Mouse (Mus musculus) liver, embryonic 14.5 days (tissue): ENCODE measurements at regions not wholly inside any gene's neighbourhood (a gene's known extent, or its start where the extent isn't known, plus 50 kb on each side); places are given as distances from the start of the nearest gene placed in this dataset.
"Not testable (repeated sequence)": the region's sequence is repeated elsewhere in the genome, so short reads cannot be mapped to it uniquely, and the experiment has no call there.

ENCODE experiments used
- ATAC-seq: fragments of 200-750 bp; cut with Nextera tagmentation; 2 replicates; pipeline ENCODE4 v1.8.0; 2017; ENCODE audit warnings: moderate number of reproducible peaks, mild to moderate bottlenecking, moderate library complexity; ENCODE audit not compliant: insufficient read depth
- DNase-seq, 3 experiments: peaks; one replicate each; pipeline ENCODE4 v3.0.0-alpha.2; 2012 to 2013; ENCODE audit warnings: low read depth in 3 of 3, low spot score in 3 of 3
- H3K27ac ChIP-seq: fragments of 300-500 bp; sonication (generic); 2 replicates; pipeline ENCODE4 v1.5.1; 2014; ENCODE audit warnings: moderate library complexity, mild to moderate bottlenecking, control low read depth, inconsistent platforms
- H3K27me3 ChIP-seq: fragments of 300-500 bp; sonication (generic); 2 replicates; pipeline ENCODE4 v1.6.1; 2014; ENCODE audit warnings: mild to moderate bottlenecking, low read length, moderate library complexity; ENCODE audit not compliant: control insufficient read depth, insufficient read depth
- H3K36me3 ChIP-seq: fragments of 300-500 bp; sonication (generic); replicated peaks from 2 replicates; pipeline ENCODE4 v1.6.1; 2014; ENCODE audit warnings: low read depth; ENCODE audit not compliant: control insufficient read depth, insufficient read depth
- H3K4me1 ChIP-seq, 2 experiments: fragments of 200-500 bp in 1 of 2; fragments of 300-500 bp in 1 of 2; sonication (generic) in 1 of 2; replicated peaks; 2 replicates each; pipeline ENCODE4 v1.6.1; 2012 to 2014; ENCODE audit warnings: antibody characterized with exemption in 1 of 2, inconsistent platforms in 1 of 2, low read length in 1 of 2; ENCODE audit not compliant: control insufficient read depth in 2 of 2, insufficient read depth in 2 of 2
- H3K4me2 ChIP-seq: fragments of 300-500 bp; sonication (generic); 2 replicates; pipeline ENCODE4 v1.6.1; 2014; ENCODE audit warnings: low read depth, mild to moderate bottlenecking, control low read depth, moderate library complexity
- H3K4me3 ChIP-seq, 2 experiments: fragments of 200-500 bp in 1 of 2; fragments of 300-500 bp in 1 of 2; sonication (generic) in 1 of 2; 2 replicates each; pipeline ENCODE4 v1.5.1; 2012 to 2014; ENCODE audit warnings: low read depth in 2 of 2, low read length in 2 of 2, mild to moderate bottlenecking in 2 of 2, control low read depth in 1 of 2, inconsistent platforms in 1 of 2, moderate library complexity in 1 of 2; ENCODE audit not compliant: insufficient read depth in 1 of 2
- H3K9ac ChIP-seq: fragments of 300-500 bp; sonication (generic); replicated peaks from 2 replicates; pipeline ENCODE4 v1.6.1; 2014; ENCODE audit warnings: mild to moderate bottlenecking, control low read depth, moderate library complexity
- H3K9me3 ChIP-seq: fragments of 300-500 bp; sonication (generic); 2 replicates; pipeline ENCODE4 v1.6.1; 2016; ENCODE audit warnings: low read length, mixed read lengths; ENCODE audit not compliant: control insufficient read depth
- CTCF ChIP-seq: IDR thresholded peaks from 2 replicates; pipeline ENCODE4 v1.5.1; 2016; ENCODE audit warnings: antibody characterized with exemption, low read depth, control low read depth
- EP300 ChIP-seq: IDR thresholded peaks from 2 replicates; pipeline ENCODE4 v1.6.1; 2016; ENCODE audit warnings: antibody characterized with exemption, low read depth
- WGBS: fragments of 180-500 bp; shearing (Covaris S2); extraction: QIAGEN DNeasy Blood & Tissue Kit; methylation state at CpG from one replicate; pipeline ENCODE4 v1.1.7; 2014; ENCODE audit not compliant: insufficient replicate concordance; 5-methylcytosine and 5-hydroxymethylcytosine counted together

GRCm38 (mm10) chr14:53802547-53802946, 451.4 kb downstream of the Dad1 start:
- ATAC-seq (no peak), DNase-seq (no peak)
- H3K36me3 ChIP-seq: no peaks in the 10 kb centered on the region
- no peak overlapping the region for H3K4me3 ChIP-seq
- H3K9me3 ChIP-seq: no peaks in the 10 kb centered on the region
- H3K4me2 ChIP-seq: no peak overlapping the region
- TF ChIP-seq CTCF: no peak
- no peak for TF ChIP-seq EP300
- WGBS: 75% methylated on average over 3 of the region's 3 CpGs
- H3K27ac ChIP-seq: no peak overlapping the region
- H3K4me1 ChIP-seq: peaks cover 0 to 15% of the 10 kb centered on the region in 2 experiments; a peak in 3 of 4 replicates
- H3K9ac ChIP-seq: no peak overlapping the region
- no peaks in the 10 kb centered on the region for H3K27me3 ChIP-seq

GRCm38 (mm10) chr14:53800508-53801136, 453.3 kb downstream of the Dad1 start:
- no peaks in the 10 kb centered on the region for H3K9me3 ChIP-seq
- peak; percentile 48; the same call in 1 of the 2 replicates for TF ChIP-seq EP300
- no peak for TF ChIP-seq CTCF
- no peak overlapping the region for H3K4me3 ChIP-seq
- peaks cover 2 to 20% of the 10 kb centered on the region in 2 experiments; a peak in 3 of 4 replicates for H3K4me1 ChIP-seq
- 51% methylated on average over 11 of the region's 11 CpGs for WGBS
- ATAC-seq (no peak), DNase-seq (no peak)
- no peaks in the 10 kb centered on the region for H3K27me3 ChIP-seq
- H3K4me2 ChIP-seq: no peak overlapping the region
- no peak overlapping the region for H3K9ac ChIP-seq
- H3K27ac ChIP-seq: no peak overlapping the region
- no peaks in the 10 kb centered on the region for H3K36me3 ChIP-seq

GRCm38 (mm10) chr14:53795160-53795559, 458.7 kb downstream of the Dad1 start:
- peak; percentile 88 for ATAC-seq
- Histone ChIP-seq H3K9ac (peak overlapping the region; percentile 51), H3K4me2 (peak overlapping the region; percentile 64)

GRCm38 (mm10) chr14:53794527-53794926, 459.4 kb downstream of the Dad1 start:
- no peaks in the 10 kb centered on the region for H3K9me3 ChIP-seq
- ATAC-seq (peak; percentile 53; the same call in 1 of the 2 replicates), DNase-seq (no peak)
- H3K4me1 ChIP-seq: peaks cover 8 to 16% of the 10 kb centered on the region in 2 experiments; a peak in 3 of 4 replicates
- no peaks in the 10 kb centered on the region for H3K27me3 ChIP-seq
- H3K4me3 ChIP-seq: no peak overlapping the region
- H3K9ac ChIP-seq: no peak overlapping the region
- H3K27ac ChIP-seq: no peak overlapping the region
- no peak overlapping the region for H3K4me2 ChIP-seq
- WGBS: 80% methylated on average over 5 of the region's 5 CpGs
- H3K36me3 ChIP-seq: no peaks in the 10 kb centered on the region
- no peak for TF ChIP-seq EP300

More at GRCm38 (mm10) chr14:53795160-53795559, 458.7 kb downstream of the Dad1 start:
- H3K36me3 ChIP-seq, H3K27me3 ChIP-seq, H3K9me3 ChIP-seq, H3K27ac ChIP-seq: not testable (repeated sequence)
- peak overlapping the region; percentile 33 to 42 for H3K4me3 ChIP-seq
- WGBS: 4% methylated on average over 1 of the region's 1 CpGs
- peaks cover 8 to 16% of the 10 kb centered on the region in 2 experiments; a peak in 3 of 4 replicates for H3K4me1 ChIP-seq
- peak; percentile 30 to 64 (median 33) for DNase-seq

- H3K9me3 ChIP-seq, H3K9ac ChIP-seq, H3K4me2 ChIP-seq, DNase-seq, H3K27ac ChIP-seq, H3K4me3 ChIP-seq, H3K36me3 ChIP-seq, ATAC-seq, H3K27me3 ChIP-seq: not testable (repeated sequence)
- peaks cover 8 to 16% of the 10 kb centered on the region in 2 experiments; a peak in 3 of 4 replicates for H3K4me1 ChIP-seq
- WGBS: 29% methylated on average over 1 of the region's 1 CpGs
These were observed 461.5 kb downstream of the Dad1 start for GRCm38 (mm10) chr14:53792432-53792831.

- WGBS: 39% methylated on average over 2 of the region's 2 CpGs
- ATAC-seq: not testable (repeated sequence)
These were observed 468.4 kb downstream of the Dad1 start for GRCm38 (mm10) chr14:53785547-53785946.

More at GRCm38 (mm10) chr14:53785547-53785946, 468.4 kb downstream of the Dad1 start:
- H3K9me3 ChIP-seq, H3K9ac ChIP-seq, H3K4me3 ChIP-seq, DNase-seq, H3K4me1 ChIP-seq, H3K4me2 ChIP-seq, H3K27me3 ChIP-seq, H3K36me3 ChIP-seq, H3K27ac ChIP-seq: not testable (repeated sequence)
